Mouse (Mus musculus) G1E-ER4 (cell line): ENCODE data around the gene Arr3. TPM values are rescaled to one million over a fixed set of nuclear protein-coding genes. Genes with fewer than 3 reads are reported as not detected.

ENCODE experiments used
- GATA1 ChIP-seq: IDR thresholded peaks from one replicate; pipeline ENCODE4 v1.8.0; 2012; ENCODE audit warnings: low read length, inconsistent platforms
- polyA plus RNA-seq: library from polyadenylated mRNA; stranded (reverse); fragments of >175 nt; gene quantifications from 2 replicates; pipeline ENCODE4 v1.2.3, GENCODE M21; 2012

Gene Arr3
- polyA plus RNA-seq, result not detected in 2 replicates

DNA sequence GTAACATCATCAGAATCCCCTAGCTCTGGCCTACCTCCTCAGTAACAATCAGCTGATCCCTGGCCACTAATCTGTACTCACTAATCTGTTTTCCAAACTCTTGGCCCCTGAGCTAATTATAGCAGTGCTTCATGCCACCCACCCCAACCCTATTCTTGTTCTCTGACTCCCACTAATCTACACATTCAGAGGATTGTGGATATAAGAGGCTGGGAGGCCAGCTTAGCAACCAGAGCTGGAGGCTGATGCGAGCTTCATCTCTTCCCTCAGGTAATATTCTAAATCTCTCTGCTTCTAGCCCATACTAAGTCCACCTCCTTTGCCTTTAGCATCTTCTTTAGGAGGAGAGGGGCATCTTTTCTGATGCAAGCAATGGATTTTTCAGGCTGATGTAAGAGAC lies at the start of gene Arr3:
Gene Arr3, plus strand, starts transcription at position 184 of the 400 bp plus-strand sequence.
- TF ChIP-seq GATA1, result no peak

DNA sequence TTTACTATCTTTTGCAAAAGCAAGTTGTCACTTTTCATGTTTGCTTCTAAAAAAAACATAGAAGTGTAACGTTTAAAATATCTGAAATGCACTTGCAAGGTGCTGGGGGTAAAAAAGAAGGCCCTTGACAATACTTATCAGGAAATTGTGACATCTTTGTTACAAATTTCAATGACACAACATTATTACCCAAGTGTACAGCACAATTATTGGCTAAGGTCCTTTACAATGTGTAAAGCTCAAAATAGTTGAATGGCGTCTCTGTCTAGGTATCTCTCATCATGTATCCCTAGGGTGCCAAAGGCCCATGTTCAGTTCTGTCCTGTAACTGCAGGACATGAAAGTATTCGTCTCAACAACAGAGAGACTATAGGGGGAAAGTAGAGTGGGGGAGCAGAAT lies 49.3 kb upstream of the Arr3 start:
- no peak for TF ChIP-seq GATA1

DNA sequence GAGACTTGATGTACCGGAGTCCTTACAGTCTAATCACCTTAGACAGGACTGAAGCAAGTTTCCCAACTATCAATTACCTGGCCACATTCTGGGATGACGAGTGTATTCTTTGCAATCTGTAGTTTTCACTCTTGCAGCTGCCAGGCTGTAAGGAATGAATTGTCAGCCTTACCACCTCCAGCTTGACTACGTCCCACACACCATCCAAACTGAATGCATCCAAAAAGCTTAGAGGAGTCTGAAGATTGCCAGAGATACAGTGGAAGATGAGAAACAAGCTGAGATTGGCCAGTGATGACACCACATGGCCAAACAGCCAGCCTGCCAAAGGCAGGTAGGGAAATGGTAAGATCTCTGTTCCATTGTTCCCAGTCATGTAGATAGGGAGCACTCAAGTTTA lies 39.6 kb upstream of the Arr3 start:
- no peak for TF ChIP-seq GATA1

DNA sequence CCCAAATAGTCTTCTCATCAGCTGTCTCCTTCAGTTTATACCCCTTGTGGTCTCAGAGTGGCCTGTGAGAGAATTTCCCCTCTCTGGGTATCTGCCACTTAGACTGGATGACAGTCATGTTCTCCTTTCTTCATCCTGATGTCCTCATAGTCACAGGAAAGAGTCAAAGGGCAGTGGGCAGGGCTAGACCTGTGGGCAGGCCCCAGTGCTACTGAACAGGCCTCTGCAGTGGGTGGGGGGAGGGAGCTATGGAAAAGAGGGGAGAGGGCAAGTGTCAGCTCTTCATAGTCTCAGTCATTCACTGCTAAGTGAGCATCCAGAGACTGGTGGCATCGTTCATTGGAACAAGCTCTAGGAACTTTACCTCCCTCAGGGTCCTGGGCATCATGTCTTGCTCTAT lies 33.3 kb upstream of the Arr3 start, which contains the start of gene Awat1:
Gene Awat1, plus strand, starts transcription at position 301 of the 400 bp plus-strand sequence.
- no peak for TF ChIP-seq GATA1

DNA sequence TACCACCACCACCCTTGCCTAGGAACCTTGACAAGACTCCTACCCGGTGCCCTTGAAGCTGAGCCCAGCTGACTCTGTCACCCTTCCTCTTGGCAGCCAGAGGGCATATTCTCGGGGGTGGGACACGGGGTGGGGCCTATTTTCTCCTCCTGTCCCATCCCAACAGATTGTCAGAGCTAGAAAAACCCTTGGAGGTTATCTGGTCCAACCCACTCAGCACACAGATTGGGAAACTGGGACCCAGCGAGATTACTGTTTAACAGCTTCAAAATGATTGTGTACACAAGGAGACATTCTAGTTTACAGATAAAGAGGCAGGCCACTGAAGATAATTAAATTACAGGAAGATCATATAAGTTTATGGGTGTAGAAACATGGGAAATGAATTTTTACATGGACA lies 10.5 kb upstream of the Arr3 start, which contains the start of gene P2ry4:
Gene P2ry4, minus strand, starts transcription at position 79 of the 400 bp plus-strand sequence.
- no peak for TF ChIP-seq GATA1

DNA sequence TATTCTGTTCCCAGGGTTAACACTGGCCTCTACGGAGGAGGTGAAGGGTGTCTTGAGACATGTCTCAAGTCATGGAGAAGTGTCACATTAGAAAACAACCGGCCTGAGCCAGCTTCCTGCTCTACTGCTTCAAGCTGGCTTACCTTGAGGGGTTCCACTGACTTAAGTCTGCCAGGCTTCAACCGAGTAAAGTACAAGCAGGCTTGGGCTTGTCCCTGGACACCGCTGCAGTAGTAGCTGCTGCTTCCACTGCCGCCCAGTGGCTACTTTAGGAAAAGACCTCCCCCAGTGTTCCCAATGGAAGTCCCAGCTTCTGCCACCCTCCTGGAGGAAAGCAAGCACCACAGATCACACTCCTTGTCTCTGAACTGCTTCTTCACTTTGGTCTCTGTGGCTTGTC lies 7.9 kb upstream of the Arr3 start:
- no peak for TF ChIP-seq GATA1

DNA sequence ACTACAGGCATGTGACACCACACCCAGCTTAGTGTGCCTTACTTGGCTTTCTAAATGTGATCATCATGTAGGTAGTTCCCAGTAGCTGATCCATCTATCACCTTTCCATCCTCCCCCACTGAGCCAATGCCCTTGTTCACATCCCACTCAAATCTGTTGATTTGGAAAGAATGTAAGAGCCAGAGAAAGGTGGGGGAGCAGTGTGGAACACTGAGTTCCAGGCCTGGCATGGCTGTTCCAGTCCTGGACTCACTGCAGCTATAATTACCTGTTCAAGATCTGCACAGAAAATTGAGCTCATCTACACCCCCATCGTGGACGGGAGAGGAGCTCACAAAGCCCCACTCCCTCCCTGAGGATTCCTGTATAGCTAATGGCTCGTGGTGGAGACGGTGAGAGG lies 5.5 kb upstream of the Arr3 start:
- TF ChIP-seq GATA1, result no peak

DNA sequence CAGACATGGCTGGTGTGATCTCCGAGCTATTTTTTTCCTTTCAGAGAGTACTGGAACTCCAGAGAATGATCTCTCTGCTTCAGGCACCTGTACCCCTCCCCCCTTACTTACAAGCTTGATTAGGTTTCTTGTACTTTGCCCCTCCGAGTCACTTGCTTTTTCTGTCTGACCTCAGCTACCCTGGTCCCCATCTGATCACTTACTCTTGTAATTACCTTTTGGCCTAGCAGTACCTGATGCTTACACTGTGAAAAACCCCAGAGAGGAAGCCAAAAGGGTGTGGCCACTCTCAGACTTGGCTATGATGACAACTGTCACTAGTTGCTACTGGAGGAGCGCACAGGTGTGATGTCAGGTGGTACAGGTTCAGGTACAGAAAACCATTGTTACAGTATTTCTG lies 13.2 kb downstream of the Arr3 start:
- TF ChIP-seq GATA1, result no peak

DNA sequence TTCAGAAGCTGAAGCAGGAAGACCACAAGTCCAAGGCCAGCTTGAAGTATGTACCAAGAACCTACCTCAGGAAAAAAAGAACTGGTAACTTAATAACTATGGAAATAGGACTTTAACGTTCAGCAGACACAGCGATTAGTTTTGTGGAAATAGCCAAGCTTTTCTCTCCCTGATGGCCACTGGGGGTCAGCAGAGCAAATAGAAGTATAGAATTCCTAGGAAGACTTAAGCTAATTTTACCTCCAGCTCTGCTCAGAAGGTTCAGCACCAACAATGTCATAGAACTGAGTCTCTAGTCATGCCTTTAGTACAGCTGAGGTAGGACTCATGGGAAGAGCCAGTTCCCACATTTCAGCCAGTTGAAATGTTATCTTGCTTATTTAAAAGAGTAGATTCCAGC lies 16.1 kb downstream of the Arr3 start:
- TF ChIP-seq GATA1, result no peak

DNA sequence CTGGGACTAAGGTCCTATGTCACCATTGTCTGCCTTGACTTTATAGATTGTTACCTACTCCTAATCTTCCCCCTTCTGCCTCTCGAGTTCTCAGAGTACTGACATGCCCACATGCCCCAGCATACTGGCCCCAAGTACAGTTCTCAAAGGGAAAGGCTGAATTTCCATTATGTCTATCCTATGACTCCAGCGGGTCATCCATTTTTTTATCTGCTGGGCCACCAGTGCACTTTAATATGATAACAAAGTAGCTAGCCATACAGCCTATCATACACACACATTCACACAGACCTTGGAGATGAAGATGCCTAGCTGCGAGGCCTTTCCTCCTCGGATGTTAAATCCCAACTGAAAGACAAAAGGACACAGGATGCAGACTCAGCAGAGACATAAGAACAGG lies 18.9 kb downstream of the Arr3 start:
- no peak for TF ChIP-seq GATA1

DNA sequence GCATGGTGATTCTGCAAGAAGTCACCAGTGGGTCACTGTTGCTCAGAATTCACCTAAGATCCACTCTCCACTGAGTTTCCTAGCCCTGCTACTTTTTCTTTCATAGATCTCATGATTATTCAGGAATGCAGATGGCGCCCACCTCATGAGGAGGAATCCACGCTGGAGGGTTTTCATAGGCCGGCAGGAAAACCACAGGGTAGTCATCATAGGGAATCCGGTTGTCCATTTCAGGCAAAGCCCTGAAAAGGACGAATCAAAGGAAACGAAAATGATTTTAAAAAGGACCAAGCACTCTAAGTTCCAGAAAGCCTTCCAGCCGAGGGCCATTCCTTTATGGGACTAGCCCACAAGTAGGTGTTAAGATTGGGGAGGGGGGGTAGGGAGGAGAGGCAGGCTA lies 19.8 kb downstream of the Arr3 start:
- TF ChIP-seq GATA1, result no peak

DNA sequence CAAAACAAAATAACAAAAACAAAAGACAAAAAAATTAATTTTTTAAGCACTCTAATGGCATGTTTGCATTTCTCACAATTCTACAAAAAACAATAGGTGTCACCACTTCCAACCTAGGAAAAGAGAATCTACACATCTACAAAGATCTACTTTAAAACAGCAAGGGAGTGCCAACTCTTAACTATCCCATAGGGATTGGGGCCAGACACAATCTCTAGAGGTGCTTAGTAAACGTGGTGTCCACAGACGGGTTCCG lies 20.2 kb downstream of the Arr3 start, which contains the start of gene Kif4:
Gene Kif4, plus strand, starts transcription at position 192 of the 256 bp plus-strand sequence.
- no peak for TF ChIP-seq GATA1

DNA sequence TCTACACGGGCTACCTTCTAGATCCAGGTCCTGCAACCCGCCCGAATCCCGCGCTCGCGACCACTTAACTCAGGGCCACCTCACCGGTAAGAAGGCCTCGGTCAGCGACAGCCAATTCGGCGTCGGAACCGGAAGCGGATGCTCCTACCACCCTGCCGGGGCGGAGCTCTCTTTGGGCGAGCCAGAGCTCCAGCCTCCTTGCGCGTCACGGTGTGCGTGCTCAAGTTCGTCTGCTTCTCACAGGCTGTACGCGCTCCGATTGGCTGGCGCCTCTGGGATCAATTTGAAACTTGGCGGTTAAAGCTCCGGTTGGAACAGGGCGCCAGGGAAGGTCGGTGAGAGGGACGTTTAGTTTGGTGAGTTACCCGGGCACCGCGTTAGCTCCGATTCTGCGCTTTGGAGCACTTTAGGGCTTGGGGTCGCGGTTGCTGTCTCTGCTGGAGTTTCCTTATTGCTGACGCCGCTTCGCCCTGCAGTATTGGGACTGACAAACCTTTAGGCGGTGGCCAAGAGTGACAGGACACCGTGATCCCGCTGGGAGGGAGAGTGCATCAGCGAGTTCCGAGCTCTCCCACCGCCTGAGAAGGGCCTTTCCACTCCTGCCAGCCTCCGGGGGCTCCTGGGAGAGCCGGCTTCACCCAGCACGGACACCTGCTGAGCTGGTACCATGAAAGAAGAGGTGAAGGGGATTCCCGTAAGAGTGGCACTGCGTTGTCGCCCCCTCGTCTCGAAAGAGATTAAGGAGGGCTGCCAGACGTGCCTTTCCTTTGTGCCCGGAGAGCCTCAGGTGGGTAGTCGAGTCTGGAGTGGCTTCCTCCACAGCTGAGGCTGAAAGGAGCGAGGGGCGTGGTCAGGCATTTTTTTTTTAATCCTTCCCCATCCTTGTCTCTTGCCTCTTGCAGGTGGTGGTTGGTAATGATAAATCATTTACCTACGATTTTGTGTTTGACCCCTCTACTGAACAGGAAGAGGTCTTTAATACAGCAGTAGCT lies 20.8 kb downstream of the Arr3 start, which contains the start of gene Pdzd11:
Gene Pdzd11, minus strand, starts transcription at position 767 of the 992 bp plus-strand sequence.
- no peak for TF ChIP-seq GATA1

DNA sequence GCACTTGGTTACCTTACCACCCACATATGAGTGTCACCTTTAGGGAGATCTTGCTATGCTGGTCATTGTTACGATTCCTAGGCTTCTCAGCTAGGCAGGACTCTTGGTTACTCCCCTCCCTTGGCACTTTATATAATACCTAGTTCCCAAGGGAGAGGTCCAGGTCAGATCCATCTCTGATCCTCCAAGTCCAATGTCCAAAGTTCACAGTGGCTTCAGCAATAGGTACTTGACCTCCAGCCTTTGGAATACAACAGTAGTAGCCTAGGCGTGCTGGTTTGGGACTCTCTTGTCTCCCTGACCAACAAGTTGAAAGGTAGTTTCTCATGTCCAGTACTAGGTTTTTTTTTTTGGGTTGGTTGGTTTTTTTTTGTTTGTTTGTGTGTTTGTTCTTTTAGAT lies 23.8 kb downstream of the Arr3 start:
- no peak for TF ChIP-seq GATA1

DNA sequence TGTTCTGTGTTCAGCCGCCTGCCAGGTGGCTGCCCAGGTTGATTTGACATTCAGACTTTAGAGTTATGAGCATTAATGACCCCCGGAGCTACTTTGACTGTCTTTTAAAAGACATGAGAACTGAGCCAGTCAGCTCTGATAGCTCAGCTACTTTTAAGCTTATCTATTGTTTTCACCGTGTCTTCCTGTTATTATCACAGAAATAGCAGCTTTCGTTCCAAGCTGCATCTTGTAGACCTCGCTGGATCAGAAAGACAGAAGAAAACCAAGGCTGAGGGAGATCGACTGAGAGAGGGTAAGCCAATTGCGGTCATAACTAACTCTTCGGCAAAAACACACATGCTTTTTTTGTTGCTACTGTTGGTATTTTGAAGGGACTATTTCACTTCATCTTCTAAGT lies 33.2 kb downstream of the Arr3 start:
- no peak for TF ChIP-seq GATA1

DNA sequence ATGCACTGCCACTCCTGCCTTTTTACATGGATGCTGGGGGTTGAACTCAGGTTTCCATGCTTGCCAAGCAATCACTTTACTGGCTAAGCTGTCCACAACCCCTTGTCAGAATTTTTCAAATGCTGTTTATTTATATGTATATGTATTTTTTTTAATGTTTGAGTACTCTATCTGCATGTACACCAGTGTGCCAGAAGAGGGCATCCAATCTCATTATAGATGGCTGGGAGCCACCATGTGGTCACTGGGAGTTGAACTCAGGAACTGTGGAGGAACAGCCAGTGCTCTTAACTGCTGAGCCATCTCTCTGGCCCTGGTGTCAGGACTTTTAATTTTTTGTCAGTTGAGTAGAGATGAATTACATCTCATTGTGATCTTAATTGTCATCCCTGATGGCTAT lies 47.6 kb downstream of the Arr3 start:
- TF ChIP-seq GATA1, result no peak

DNA sequence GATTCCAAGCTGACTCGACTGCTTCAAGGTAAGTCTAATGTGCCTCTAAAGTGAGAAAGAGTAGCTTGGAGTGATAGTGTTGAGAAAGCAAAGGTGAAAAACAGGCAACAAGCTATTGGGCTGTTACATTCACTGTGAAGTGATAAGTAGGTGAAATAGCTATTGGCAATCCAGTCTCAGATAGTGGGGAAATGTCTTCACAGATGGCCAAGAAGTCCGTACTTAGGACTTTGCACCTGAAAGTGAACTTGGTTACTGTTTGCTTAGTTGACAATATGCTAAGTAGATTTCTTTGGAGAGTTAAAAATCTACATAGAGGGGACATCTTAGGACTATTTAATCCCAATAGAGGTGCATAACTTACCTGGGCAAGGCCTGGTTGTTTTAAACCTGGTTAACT lies 59.5 kb downstream of the Arr3 start:
- no peak for TF ChIP-seq GATA1

Other genes starting within 250 kb of the Arr3 start
- gene Otud6a, start 176.5 kb upstream of the Arr3 start, polyA plus RNA-seq, result not detected in 2 replicates
- gene Awat2, start 162.8 kb upstream of the Arr3 start, polyA plus RNA-seq, result 0.05 TPM in 1 of 2 replicates, not detected in the other
- 17.3 and 22.5 TPM in 2 replicates for gene Igbp1, start 111.2 kb upstream of the Arr3 start, polyA plus RNA-seq
- not detected in 2 replicates for gene Dgat2l6, start 80.7 kb upstream of the Arr3 start, polyA plus RNA-seq
- not detected in 2 replicates for gene Awat1, start 33.2 kb upstream of the Arr3 start, polyA plus RNA-seq
- gene P2ry4, start 10.6 kb upstream of the Arr3 start, polyA plus RNA-seq, result not detected in 2 replicates
- gene Kif4, start 20.2 kb downstream of the Arr3 start, polyA plus RNA-seq, result 3.3 and 4.2 TPM in 2 replicates
- gene Pdzd11, start 21.1 kb downstream of the Arr3 start, polyA plus RNA-seq, result 4.8 and 9.9 TPM in 2 replicates
- gene Gdpd2, start 124.4 kb downstream of the Arr3 start, polyA plus RNA-seq, result not detected in 2 replicates
- gene Dlg3, start 162.2 kb downstream of the Arr3 start, polyA plus RNA-seq, result not detected in 2 replicates